Mouse (Mus musculus) spleen, postnatal 0 days (tissue): ENCODE data around the gene Med7. TPM values are rescaled to one million over a fixed set of nuclear protein-coding genes. Genes with fewer than 3 reads are reported as not detected.

Experiments used
- polyA plus RNA-seq: library from polyadenylated mRNA; unstranded; fragments of >200 nt; fragmentation: Nextera tagmentation; extraction: Ambion mirVana; gene quantifications from 2 replicates; pipeline ENCODE4 v1.2.1, GENCODE M21; 2015

Gene Med7
- 71.5 and 75.5 TPM in 2 replicates for polyA plus RNA-seq

DNA sequence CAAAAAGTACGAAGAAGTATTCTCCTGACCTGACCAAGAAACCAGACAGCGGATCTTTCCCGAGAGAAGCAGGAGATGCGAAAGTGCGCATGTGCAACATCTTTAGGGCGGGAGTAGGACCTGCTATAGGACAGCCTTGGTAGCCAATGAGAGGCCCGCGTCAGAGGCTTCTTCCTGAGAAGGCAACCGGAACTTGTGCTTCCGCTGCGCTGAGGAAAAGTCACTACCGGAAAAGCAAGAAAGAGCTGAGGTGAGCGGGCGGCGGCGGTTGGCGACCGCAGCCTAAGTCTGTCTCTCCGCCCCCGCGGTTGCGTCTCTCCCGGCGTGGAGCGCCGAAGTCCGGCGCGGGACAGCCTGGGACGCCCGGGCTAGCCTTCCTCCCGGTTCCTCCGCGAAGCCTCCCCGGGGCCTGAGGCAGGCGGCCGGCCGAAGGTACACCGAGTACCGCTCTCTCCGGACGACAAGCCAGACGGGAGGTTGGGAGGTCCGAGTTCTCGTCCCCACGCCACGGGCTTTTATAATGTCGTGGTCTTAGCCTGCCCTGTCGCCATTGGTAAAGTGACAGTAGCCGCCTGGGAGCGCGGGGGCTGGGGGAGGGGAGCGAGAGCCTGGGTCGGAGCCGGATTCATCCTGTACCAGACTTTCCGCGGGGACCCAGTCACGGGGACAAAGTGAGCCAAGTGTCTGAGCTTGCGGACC lies at the start of gene Med7:
TSS of gene Med7 (plus strand) at position 166 of the 699 bp plus-strand sequence.

DNA sequence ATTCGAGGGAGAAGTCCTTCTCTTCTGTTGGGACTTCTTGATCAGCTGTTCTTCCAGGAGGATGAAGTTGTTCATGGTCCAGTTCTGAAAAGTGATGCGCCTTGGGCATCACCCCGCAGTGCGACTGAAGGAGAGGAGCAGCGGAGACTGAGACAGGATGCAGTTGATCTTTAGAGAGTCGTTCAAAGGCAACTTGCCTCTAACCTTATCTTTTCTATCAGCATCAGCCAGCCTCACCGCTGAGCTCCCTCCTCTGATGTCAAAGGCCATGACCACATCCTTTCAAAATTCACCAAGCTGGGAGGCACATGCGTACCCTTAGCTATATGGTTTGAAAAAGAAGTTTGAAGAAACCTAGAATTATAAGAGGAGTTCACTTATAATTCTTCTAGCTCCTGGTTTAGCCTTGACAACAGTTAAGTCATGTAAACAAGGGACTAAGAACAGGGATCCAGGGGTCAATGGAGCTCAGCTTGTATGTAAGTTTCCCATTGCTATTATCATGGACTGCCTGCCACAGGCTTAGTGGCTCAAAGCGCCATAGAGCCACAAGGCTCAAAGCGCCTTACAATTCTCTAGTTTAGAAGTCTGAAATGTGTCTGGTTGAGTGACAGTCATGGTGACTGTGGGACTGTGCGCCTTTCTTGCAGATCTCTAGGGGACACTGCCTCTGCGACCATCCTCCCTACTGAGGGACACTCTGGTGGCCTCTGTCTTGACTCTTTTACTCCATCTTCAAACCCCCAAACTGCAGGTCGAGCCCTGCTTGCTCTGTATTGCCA lies 47.2 kb upstream of the Med7 start, which contains the start of gene Itk:
TSS of gene Itk (minus strand) at position 180 of the 782 bp plus-strand sequence.

GRCm38 (mm10) chr11:46396167-46396859 lies 40.4 kb upstream of the Med7 start, which contains the start of gene Fam71b:
Fam71b (plus strand) TSS chr11:46396559.

DNA sequence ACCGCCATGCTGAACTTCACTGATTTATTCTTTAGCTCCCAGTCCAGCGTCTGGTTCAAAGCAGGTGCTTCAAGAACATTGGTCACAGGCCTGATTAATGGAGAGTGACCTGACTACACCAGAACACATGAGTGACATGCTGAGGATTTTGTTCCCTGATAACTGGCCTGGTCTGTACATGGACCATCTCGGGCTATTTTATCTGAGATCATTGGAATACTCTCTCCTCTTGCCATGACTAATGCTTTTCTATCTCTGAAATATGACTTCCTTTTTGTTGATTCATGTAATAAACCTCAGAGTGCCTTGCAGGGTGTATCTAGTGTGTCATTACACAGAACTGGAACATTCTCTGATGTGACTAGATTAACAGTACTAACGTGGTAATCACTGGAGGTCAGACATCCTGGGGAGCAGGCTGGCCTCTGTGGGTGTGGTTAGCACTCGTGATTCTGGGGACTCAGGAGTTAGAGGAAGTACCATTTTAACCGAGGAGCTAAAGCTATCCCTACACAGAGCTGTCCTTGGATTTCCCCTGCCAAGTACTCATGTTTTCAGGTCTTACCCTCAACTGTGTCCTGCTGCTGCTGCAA lies 17.8 kb downstream of the Med7 start, which contains the start of gene Havcr2:
TSS of gene Havcr2 (plus strand) at position 483 of the 593 bp plus-strand sequence.

Other genes starting within 250 kb of the Med7 start
- gene Fndc9, start 201.4 kb upstream of the Med7 start, polyA plus RNA-seq: 0.23 and 0.24 TPM in 2 replicates
- 9.0 and 12.6 TPM in 2 replicates for gene Cyfip2, start 124.1 kb upstream of the Med7 start, polyA plus RNA-seq
- 0.22 and 0.78 TPM in 2 replicates for gene Itk, start 47.4 kb upstream of the Med7 start, polyA plus RNA-seq
- not detected in 2 replicates for gene Fam71b, start 40.4 kb upstream of the Med7 start, polyA plus RNA-seq
- gene Havcr2, start 18.0 kb downstream of the Med7 start, polyA plus RNA-seq: 0.67 and 1.3 TPM in 2 replicates
- not detected in 2 replicates for gene Gm12169, start 87.3 kb downstream of the Med7 start, polyA plus RNA-seq
- gene BC053393, start 134.6 kb downstream of the Med7 start, polyA plus RNA-seq: not detected in 2 replicates
- gene Dppa1, start 192.3 kb downstream of the Med7 start, polyA plus RNA-seq: not detected in 2 replicates